Mouse (Mus musculus) monocyte, adult 5-6 weeks (primary cell): Measurements from ENCODE around the gene Cped1. TPM values are rescaled to one million over a fixed set of nuclear protein-coding genes. Genes with fewer than 3 reads are reported as not detected.
"Not testable (repeated sequence)": the region's sequence is repeated elsewhere in the genome, so short reads cannot be mapped to it uniquely, and the experiment has no call there.

Source experiments
- ATAC-seq: fragments of 153-309, 156-312 bp; replicated peaks from 2 replicates; pipeline ENCODE4 v1.8.0; 2017; ENCODE audit warnings: mild to moderate bottlenecking; ENCODE audit not compliant: low TSS enrichment, insufficient number of reproducible peaks, severe bottlenecking, poor library complexity, low FRiP score
- total RNA-seq: library from RNA; stranded (forward); fragments of 200-1000, 200-491, 200-594 nt; gene quantifications from 3 replicates; pipeline ENCODE4 v1.2.3, GENCODE M21; 2017

The Cped1 gene
- total RNA-seq, 1 experiment from 2014 or later = 1.6 TPM

GRCm38 (mm10) chr6:22019637-22020036 is 33.9 kb downstream of the Cped1 start:
- ATAC-seq = no peak

DNA sequence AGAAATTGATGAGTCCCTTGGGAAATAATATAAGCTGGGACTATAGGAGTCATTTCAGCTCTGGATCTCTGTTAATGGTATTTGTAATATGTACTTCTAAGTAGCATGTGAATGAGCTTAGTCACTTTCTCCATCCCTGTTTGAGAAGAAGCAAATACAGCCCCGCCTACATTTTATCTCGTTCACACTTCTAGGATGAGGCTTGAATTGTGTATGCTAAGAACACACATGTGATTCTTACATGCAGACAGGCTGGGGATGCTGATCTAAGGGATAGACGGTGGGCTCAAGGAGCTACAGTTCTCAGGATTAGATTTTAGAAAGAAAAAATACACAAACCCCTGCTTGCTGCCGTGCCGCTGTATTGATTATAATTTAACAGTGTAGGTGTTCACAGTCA is 35.0 kb downstream of the Cped1 start:
- ATAC-seq = no peak

GRCm38 (mm10) chr6:22021315-22021714 is 35.6 kb downstream of the Cped1 start:
- ATAC-seq = no peak

GRCm38 (mm10) chr6:22024168-22024567 is 38.5 kb downstream of the Cped1 start:
- no peak for ATAC-seq

DNA sequence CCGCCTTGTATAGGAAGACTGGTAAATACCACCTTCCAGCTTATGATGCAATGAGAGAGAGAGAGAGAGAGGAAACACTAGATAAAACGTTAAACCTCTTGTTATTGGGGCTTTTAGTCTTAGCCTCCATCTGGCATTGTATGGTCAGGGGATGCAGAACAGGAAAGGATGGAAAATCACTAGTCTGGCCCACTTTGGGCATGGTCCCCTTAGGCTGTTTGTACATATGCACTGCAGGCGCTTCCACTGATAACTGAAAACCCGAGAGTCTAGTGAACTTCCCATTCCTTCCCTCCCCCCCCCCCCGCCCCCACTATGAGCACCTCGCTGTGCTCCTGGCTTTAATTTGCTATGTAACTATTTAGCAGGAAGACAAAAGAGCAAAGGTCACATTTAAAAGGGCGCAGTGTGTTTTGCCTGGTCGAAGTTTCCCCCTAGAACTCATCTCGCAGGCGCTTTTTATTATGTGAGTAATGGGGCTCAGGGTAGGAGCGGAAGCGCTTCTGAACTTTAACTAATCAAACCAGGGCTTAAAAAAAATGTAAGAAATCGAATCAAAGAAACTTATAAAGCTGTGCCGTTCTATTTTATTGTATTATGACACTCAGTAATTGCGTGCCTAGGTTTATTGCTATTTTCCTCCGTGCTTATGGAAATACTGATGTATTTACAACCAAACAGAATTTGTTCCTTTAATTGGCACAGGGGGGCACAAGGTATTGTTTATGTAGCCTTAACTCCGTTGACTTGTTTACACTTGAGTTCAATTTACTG is 40.1 kb downstream of the Cped1 start:
- no peak for ATAC-seq

DNA sequence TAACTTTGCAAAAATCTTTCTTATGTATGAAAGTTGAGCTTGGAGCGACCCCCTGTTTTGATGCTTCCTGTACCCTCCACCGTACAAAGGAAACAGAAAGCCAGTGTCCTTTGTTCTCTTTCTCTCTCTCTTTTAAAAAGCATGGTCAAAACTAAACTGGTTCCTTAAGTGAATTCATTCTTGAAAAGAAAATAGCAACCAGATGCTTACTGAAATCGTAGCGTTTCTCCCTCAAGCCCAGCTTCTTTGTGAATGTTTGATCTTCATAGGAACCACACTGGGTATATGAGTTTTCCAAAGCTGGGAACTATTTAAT is 40.6 kb downstream of the Cped1 start:
- no peak for ATAC-seq

DNA sequence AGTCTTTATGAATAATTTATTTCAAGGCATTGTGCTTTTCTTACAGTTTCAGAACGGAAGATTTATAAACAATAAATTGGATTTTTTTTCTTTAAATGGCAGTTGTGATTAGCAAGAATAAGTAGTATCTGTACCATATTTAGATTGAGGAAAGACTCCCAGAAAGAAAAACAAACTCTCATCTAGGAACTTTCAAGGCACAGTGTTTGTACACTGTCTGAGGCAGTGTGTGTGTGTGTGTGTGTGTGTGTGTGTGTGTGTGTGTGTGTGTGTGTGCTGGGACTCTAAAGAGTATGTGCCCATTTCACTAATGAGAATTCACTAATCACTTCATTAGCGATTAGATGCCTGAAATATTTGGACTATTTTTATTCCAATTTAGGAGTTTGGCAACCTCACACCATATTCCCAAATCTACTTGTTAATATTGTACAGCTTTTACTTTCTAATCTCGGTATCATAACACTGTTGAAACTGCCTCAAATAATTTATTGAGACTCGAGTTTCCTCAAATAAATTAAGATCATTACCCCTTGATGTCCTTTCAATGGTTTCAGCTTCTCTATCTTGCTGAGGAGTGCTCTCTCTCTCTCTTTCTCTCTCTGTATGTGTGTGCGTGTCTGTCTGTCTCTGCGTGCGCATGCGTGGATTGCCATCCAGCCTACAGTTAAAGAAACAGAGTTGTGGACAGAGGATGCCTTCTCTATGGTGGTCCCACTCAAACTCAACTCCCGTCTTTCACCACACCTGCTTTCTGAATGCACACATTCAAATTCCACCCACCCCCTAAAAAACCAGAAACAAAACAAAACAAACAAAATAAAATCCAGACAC is 41.3 kb downstream of the Cped1 start:
- ATAC-seq = no peak

GRCm38 (mm10) chr6:22027854-22028253 is 42.1 kb downstream of the Cped1 start:
- ATAC-seq = no peak

- ATAC-seq = no peak
Measured at GRCm38 (mm10) chr6:22030381-22030780, 44.7 kb downstream of the Cped1 start.

GRCm38 (mm10) chr6:22033188-22033587 is 47.5 kb downstream of the Cped1 start:
- ATAC-seq = no peak

DNA sequence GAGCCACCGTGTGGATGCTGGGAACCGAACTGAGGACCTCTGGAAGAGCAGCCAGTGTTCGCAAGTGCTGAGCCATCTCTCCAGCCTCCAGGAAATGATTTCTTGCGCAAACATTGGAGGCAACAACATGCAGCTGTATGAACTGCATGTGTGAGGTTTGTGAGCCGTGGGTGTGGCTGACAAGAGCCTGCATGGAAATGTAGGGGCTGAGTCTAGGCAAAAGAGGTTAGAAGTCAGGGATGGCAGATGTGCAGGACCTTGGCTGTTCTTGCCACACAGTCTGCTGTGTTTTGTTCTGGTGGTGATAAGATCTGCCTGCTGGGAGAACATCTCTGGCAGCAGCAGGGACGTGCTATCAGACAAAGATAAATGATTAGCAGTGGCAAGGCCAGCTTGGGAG is 49.7 kb downstream of the Cped1 start:
- no peak for ATAC-seq

DNA sequence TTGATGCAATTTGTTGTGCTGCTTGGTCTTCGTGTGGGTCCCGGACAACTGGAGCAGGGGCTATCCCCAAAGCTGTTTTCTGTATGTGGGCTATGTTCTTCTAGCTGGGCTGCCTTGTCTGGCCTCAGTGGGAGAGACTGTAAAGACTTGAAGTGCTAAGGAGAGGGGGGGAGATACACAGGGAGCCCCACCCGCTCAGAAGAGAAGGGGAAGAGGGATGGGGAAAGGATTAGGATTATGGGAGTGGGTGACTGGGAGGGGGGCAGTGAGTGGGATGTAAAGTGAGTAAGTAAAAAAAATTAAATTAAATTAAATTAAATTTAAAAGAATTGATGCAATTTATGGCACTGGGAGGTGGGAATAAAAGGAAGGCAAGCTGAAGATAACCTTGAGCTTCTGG is 50.2 kb downstream of the Cped1 start:
- no peak for ATAC-seq

DNA sequence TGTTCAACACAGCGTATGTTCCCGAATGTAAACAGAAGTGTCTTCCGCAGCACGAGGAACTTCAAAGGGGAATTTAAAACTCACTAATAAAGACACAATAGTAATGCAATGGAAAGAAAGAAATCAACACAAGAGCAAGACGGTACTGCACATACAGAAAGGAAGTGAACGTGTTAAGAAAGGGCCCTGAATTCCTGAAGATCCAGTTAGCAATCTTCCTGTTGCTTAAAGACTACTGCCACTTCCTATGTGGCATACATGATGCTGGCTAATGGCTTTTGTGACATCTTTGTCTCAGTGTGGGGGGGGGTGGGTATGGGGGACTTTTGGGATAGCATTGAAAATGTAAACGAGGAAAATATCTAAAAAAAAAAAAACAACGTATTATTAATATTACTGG is 50.7 kb downstream of the Cped1 start:
- no peak for ATAC-seq

DNA sequence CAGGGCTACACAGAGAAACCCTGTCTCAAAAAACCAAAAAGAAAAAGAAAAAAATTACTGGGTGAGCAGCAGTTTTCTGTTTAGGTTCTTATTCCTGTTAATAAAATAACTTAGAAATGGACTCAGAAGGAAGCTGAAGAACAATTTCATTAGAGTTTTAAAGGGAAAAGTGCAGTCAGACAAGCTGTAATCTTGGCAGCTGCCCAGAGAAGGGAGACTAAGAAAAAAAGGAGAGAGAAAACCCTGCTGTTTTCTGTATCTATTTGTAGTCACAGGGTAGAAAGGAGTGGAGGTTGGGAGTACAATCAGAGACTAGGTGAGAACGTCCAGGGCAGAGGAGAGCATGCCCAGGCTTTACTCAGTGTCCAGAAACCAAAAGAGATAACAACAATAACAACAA is 51.2 kb downstream of the Cped1 start:
- no peak for ATAC-seq

DNA sequence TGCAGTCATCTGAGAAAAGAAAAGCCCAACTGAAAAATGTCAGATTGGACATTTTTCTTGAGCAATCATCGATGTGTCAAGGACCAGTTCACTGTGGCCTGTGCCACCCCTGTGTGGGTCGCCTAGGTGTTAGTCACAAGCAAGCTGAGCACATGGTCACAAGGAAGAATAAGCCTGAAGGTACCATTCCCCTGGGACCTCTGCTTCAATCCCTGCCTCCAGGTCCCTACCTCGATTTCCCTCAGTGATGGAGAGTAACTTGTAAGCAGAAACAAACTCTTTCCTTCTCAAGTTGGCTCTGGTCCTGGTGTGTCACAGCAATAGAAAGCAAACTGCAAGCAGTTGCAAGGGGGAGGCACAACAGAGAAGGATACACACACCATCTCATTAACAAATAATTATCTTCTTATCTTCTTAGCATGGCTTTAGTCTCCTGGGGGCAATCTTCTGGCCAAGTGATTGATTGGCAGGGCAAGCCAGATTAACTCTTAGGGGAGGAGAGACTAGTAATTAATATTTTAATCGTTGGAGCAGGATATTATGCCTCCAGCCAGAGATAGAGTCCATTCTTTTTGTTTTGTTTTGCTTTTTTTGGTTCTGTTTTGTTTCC is 51.8 kb downstream of the Cped1 start:
- ATAC-seq = no peak

GRCm38 (mm10) chr6:22039666-22040065 is 54.0 kb downstream of the Cped1 start:
- ATAC-seq = not testable (repeated sequence)

- no peak for ATAC-seq
Measured at GRCm38 (mm10) chr6:22044880-22045605, 59.3 kb downstream of the Cped1 start.

DNA sequence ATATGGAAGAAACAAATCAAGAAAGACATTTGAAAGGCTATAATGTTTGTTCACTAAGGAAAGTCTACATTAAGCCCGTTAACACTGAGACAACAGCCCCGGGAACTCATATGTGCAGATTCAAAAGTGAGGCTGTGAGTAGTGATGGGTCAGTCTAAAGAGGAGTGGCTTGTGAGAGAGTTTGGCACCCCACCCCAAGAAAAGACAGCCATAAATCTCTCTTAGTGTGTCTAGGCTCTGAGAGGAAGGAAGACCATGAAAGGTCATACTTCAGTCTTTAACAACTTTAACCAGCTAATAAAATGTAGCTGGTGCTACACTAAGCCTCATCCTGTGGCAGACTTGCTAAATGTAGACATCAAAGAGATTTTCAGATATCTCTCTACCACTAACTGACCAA is 61.4 kb downstream of the Cped1 start:
- ATAC-seq = no peak

DNA sequence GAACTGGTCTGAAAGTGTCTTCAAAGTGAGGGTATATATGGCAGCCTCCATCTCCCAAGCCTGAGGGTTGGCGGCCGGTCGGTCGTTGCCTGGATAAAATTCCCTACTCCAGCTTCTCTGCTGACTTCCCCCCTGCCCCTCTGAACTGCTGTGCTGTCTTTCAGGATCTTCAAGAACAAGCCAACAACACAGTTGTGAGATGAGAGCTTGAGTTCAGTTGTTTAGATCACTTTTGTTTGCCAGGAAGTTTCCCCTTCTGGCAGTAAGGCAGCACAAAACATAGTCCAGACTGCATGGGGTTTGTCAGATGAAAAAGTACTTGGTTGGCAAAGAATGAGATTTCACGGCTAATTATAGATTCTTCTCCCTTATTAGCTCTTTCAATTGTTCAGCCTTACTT is 63.4 kb downstream of the Cped1 start:
- ATAC-seq = no peak
